Mouse (Mus musculus): ENCODE measurements around the gene Ngf. TPM values are rescaled to one million over a fixed set of nuclear protein-coding genes. Genes with fewer than 3 reads are reported as not detected.

Gene Ngf
- polyA plus RNA-seq (2015; fragmentation: Nextera tagmentation; extraction: Ambion mirVana) = 3.1 and 3.5 TPM in 2 replicates

DNA sequence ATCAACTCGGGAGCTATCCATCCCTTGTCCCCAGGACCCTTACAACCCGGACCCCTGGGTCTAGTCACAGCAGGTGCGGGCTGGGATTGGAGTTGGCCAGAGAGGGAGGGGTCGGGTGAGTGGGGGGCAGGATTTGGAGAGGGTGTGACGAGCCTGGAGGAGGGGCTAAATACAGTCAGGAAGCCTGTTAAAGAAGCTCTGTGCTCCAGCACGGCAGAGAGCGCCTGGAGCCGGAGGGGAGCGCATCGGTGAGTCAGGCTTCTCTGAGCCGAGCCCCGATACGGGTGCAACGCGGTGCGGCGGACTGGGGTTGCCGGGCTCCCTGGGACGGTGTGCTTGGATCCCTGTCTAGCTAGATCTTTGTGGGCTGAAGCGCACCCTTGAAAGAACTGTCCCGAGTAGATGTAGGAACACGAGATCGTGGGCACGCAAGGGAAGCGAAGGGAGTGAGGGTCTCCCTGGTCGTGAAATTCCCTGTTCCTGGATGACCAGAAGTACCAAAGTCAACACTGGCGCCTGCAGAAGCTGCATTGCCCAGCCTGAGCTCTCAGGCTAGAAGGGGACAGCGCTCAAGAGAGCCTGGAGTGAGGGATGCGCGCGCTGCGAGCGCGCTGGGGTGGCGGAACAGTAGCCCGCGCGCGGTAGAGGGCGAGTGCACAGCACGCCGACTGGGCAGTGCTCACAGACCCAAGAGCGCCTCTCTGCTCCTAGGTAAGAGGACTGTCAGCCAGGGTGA lies at the start of gene Ngf:
Ngf (plus strand) TSS at position 207 of the 736 bp plus-strand sequence.
- ATAC-seq = peak; percentile 63

DNA sequence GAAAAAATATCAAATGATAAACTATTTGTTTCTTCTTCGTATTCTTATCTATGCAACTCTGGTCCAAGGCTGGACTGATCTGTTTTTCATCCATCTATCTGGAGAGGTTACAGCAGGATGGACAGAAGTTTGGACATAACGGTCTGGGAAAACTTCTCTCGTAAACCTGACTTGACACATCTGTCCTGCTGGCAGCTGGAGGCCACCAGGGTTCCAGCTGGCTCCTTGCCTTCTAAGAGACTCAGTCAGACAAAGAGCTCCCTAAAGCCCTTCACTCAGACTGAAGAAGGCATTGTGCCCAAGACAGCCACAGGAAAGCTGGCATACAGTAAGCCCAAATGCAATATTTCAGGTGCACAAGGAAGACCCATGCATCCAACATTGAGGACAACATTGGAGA lies 24.2 kb upstream of the Ngf start:
- H3K4me2 ChIP-seq (ENCODE audit: low read depth, low read length) = no peak overlapping the region
- ATAC-seq = peak; percentile 53; the same call in 1 of the 2 replicates
- H3K27ac ChIP-seq (ENCODE audit: low read length) = peak overlapping the region; percentile 10; the same call in 1 of the 2 replicates
- WGBS = 59% methylated on average over 3 of the region's 3 CpGs
- H3K4me3 ChIP-seq (ENCODE audit: low read length) = no peak overlapping the region
- no peaks in the 10 kb centered on the region for H3K27me3 ChIP-seq (replicated peaks; ENCODE audit: control insufficient read depth, insufficient read depth, low read length)
- no peaks in the 10 kb centered on the region for H3K4me1 ChIP-seq (ENCODE audit: control insufficient read depth, insufficient read depth, low read length)
- no peak overlapping the region for H3K9ac ChIP-seq (ENCODE audit: low read depth, low read length)
- H3K36me3 ChIP-seq (ENCODE audit: control insufficient read depth, insufficient read depth, low read length) = no peaks in the 10 kb centered on the region
- no peaks in the 10 kb centered on the region for H3K9me3 ChIP-seq (ENCODE audit: control insufficient read depth, low read length)

More for the DNA sequence above, at the start of gene Ngf:
- Histone ChIP-seq H3K4me1 (ENCODE audit: control insufficient read depth, insufficient read depth, low read length) (no peaks in the 10 kb centered on the region), H3K27ac (ENCODE audit: low read length) (no peak within 1 kb of the TSS), H3K4me3 (ENCODE audit: low read length) (peak within 1 kb of the TSS; percentile 45), H3K9me3 (ENCODE audit: control insufficient read depth, low read length) (no peaks in the 10 kb centered on the region), H3K27me3 (replicated peaks; ENCODE audit: control insufficient read depth, insufficient read depth, low read length) (peaks cover 18% of the 10 kb centered on the region), H3K9ac (ENCODE audit: low read depth, low read length) (peak within 1 kb of the TSS; percentile 53), H3K36me3 (ENCODE audit: control insufficient read depth, insufficient read depth, low read length) (no peaks in the 10 kb centered on the region), H3K4me2 (ENCODE audit: low read depth, low read length) (peak within 1 kb of the TSS; percentile 53)
- WGBS = under 1% methylated on average over 43 of the region's 43 CpGs

DNA sequence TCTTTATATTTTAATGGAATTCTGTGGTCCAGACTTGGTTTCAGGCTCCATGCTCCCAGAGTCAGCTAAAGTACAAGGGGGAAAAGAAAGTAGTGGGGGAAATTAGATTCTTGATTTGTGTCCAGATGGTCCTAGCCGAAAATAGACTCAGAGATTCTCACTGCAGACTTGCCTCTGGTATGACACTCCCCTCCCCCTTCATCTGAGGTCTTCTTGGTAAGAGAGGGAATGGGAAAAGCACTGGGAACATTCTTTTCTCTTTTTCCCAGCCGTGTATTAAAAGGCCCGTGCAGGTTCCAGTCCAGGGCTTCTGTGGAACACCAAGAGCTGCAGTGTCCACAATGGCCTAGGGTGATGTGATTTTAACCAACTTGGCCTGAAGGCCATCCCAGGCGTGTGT lies 23.0 kb upstream of the Ngf start:
- H3K4me1 ChIP-seq (ENCODE audit: control insufficient read depth, insufficient read depth, low read length) = no peaks in the 10 kb centered on the region
- no peak overlapping the region for H3K4me2 ChIP-seq (ENCODE audit: low read depth, low read length)
- no peak overlapping the region for H3K9ac ChIP-seq (ENCODE audit: low read depth, low read length)
- no peak for ATAC-seq
- no peak overlapping the region for H3K4me3 ChIP-seq (ENCODE audit: low read length)
- H3K9me3 ChIP-seq (ENCODE audit: control insufficient read depth, low read length) = no peaks in the 10 kb centered on the region
- H3K27me3 ChIP-seq (replicated peaks; ENCODE audit: control insufficient read depth, insufficient read depth, low read length) = no peaks in the 10 kb centered on the region
- H3K36me3 ChIP-seq (ENCODE audit: control insufficient read depth, insufficient read depth, low read length) = no peaks in the 10 kb centered on the region
- 71% methylated on average over 4 of the region's 4 CpGs for WGBS
- H3K27ac ChIP-seq (ENCODE audit: low read length) = no peak overlapping the region

DNA sequence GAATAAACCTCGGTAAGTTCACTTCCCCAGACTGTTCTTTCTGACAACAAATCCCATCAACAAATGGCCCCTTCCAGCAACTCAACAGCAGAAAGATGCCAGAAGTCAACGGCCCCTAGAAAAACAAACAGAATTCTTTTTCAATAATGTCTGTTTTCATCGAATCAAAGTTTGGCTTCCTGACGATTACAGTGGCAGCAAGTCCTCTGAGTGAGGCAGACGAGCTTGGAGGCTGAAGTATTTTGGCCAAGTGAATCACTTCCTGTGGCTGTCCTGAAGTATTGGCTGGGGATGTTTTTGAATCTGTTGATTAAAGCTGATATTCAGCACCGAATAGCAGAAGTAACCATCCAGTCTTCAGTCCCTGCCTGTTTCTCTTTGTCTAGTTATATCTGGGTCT lies 15.2 kb upstream of the Ngf start:
- Histone ChIP-seq H3K4me2 (ENCODE audit: low read depth, low read length) (no peak overlapping the region), H3K27ac (ENCODE audit: low read length) (no peak overlapping the region), H3K36me3 (ENCODE audit: control insufficient read depth, insufficient read depth, low read length) (no peaks in the 10 kb centered on the region), H3K27me3 (replicated peaks; ENCODE audit: control insufficient read depth, insufficient read depth, low read length) (no peaks in the 10 kb centered on the region), H3K9ac (ENCODE audit: low read depth, low read length) (no peak overlapping the region), H3K9me3 (ENCODE audit: control insufficient read depth, low read length) (no peaks in the 10 kb centered on the region), H3K4me3 (ENCODE audit: low read length) (no peak overlapping the region), H3K4me1 (ENCODE audit: control insufficient read depth, insufficient read depth, low read length) (no peaks in the 10 kb centered on the region)
- no peak for ATAC-seq
- 59% methylated on average over 6 of the region's 6 CpGs for WGBS

DNA sequence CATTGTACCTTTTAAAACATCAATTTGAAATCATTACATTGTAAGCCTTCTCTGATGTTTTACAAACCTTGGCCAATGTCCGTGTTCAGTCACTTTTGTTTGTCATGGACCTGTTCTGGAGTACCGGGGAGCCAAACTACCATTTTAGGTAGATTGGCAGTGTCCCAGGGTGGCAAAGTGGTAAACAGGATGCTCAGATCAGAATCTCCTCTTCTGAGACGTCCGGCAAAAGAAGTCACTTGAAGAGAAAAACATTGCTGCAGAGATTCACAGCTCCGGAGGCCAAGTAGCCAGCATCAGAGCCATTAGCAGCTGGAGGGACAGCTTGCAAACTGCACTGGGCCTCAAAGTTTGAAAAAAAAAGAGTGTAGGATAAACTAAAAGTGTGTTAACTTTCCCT lies 9.2 kb upstream of the Ngf start:
- H3K36me3 ChIP-seq (ENCODE audit: control insufficient read depth, insufficient read depth, low read length) = no peaks in the 10 kb centered on the region
- peaks cover 3% of the 10 kb centered on the region; the same call in 1 of the 2 replicates for H3K27me3 ChIP-seq (replicated peaks; ENCODE audit: control insufficient read depth, insufficient read depth, low read length)
- 61% methylated on average over 5 of the region's 5 CpGs for WGBS
- H3K27ac ChIP-seq (ENCODE audit: low read length) = no peak overlapping the region
- no peak overlapping the region for H3K4me2 ChIP-seq (ENCODE audit: low read depth, low read length)
- H3K9me3 ChIP-seq (ENCODE audit: control insufficient read depth, low read length) = no peaks in the 10 kb centered on the region
- no peak overlapping the region for H3K9ac ChIP-seq (ENCODE audit: low read depth, low read length)
- no peaks in the 10 kb centered on the region for H3K4me1 ChIP-seq (ENCODE audit: control insufficient read depth, insufficient read depth, low read length)
- H3K4me3 ChIP-seq (ENCODE audit: low read length) = no peak overlapping the region
- ATAC-seq = no peak

DNA sequence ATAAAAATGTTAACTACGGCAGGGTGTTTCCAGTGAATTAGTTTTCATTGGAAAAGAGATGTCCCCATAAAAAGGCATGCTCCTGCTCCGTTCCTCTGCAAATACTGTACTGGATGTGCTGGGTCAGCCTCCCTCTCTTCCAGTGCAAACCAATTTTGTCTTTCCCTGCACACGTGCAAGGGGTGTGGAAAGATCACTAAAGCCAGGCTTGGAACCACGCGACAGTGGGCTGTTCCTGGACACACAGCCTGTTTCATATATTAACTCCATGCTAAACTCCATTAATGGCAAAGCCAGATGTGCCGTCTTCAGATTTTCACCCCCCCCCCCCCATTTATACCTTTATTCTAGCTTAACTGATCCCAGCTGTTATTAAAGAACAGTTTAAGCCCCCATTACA lies 8.7 kb upstream of the Ngf start:
- no peaks in the 10 kb centered on the region for H3K4me1 ChIP-seq (ENCODE audit: control insufficient read depth, insufficient read depth, low read length)
- peaks cover 3% of the 10 kb centered on the region; the same call in 1 of the 2 replicates for H3K27me3 ChIP-seq (replicated peaks; ENCODE audit: control insufficient read depth, insufficient read depth, low read length)
- no peak overlapping the region for H3K4me2 ChIP-seq (ENCODE audit: low read depth, low read length)
- ATAC-seq = no peak
- H3K9ac ChIP-seq (ENCODE audit: low read depth, low read length) = no peak overlapping the region
- no peaks in the 10 kb centered on the region for H3K9me3 ChIP-seq (ENCODE audit: control insufficient read depth, low read length)
- no peak overlapping the region for H3K4me3 ChIP-seq (ENCODE audit: low read length)
- no peak overlapping the region for H3K27ac ChIP-seq (ENCODE audit: low read length)
- no peaks in the 10 kb centered on the region for H3K36me3 ChIP-seq (ENCODE audit: control insufficient read depth, insufficient read depth, low read length)
- 61% methylated on average over 6 of the region's 6 CpGs for WGBS

DNA sequence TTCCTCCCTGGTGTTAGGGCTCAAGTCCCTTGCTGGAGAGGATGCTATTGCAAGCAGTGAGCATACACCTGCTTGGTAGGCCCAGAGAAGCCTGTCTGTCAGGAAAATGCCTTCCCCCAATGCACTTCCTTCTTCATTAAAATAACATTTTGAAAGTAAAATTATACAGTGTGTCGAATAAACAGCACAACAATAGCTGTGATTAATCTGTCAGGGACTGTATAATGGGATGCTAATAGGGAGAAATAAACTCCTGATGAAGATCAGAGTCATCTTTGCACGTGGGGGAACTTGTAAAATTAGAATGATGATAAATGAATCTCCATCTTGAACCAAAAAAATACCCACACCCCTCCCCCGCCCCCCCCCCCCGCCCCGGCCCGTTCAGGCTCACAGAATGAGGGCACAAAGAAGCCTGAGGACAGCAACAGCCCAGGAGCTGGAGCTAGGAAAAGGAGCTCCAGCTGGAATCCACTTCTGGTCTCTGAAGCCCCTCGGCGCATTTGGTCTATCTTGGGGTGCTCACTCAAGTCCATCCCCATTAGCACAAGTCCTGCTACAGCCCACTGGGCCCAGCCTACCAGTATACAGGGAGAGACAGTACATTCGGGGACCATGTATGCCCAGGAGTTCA lies 6.9 kb upstream of the Ngf start:
- Histone ChIP-seq H3K4me2 (ENCODE audit: low read depth, low read length) (no peak overlapping the region), H3K4me1 (ENCODE audit: control insufficient read depth, insufficient read depth, low read length) (no peaks in the 10 kb centered on the region), H3K9ac (ENCODE audit: low read depth, low read length) (no peak overlapping the region), H3K36me3 (ENCODE audit: control insufficient read depth, insufficient read depth, low read length) (no peaks in the 10 kb centered on the region), H3K4me3 (ENCODE audit: low read length) (no peak overlapping the region), H3K9me3 (ENCODE audit: control insufficient read depth, low read length) (no peaks in the 10 kb centered on the region), H3K27ac (ENCODE audit: low read length) (no peak overlapping the region), H3K27me3 (replicated peaks; ENCODE audit: control insufficient read depth, insufficient read depth, low read length) (peaks cover 3% of the 10 kb centered on the region; the same call in 1 of the 2 replicates)
- no peak for ATAC-seq
- WGBS = 56% methylated on average over 9 of the region's 9 CpGs

DNA sequence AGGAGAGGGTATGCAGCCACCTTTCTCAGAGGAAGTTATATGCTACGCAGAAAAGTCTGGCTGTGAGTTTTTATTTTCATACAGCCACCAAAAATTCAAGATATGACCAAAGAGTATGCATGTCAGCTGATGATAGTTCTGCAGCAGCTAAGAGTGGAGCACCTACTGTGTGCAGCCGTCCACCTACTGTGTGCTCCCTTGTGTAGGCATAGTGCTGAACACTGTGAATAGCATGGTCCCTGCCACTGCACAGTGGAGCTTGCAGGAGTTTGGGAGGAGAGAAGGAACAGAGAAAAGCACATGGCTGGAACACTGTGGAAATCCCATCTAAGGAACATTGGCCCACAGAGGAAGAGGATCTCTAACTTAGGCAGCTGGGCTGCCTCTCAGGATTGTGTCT lies 6.4 kb upstream of the Ngf start:
- Histone ChIP-seq H3K27ac (ENCODE audit: low read length) (no peak overlapping the region), H3K27me3 (replicated peaks; ENCODE audit: control insufficient read depth, insufficient read depth, low read length) (peaks cover 3% of the 10 kb centered on the region; the same call in 1 of the 2 replicates), H3K4me1 (ENCODE audit: control insufficient read depth, insufficient read depth, low read length) (no peaks in the 10 kb centered on the region), H3K9ac (ENCODE audit: low read depth, low read length) (no peak overlapping the region), H3K9me3 (ENCODE audit: control insufficient read depth, low read length) (no peaks in the 10 kb centered on the region), H3K4me3 (ENCODE audit: low read length) (no peak overlapping the region), H3K4me2 (ENCODE audit: low read depth, low read length) (no peak overlapping the region), H3K36me3 (ENCODE audit: control insufficient read depth, insufficient read depth, low read length) (no peaks in the 10 kb centered on the region)
- 84% methylated on average over 2 of the region's 2 CpGs for WGBS
- ATAC-seq = no peak

DNA sequence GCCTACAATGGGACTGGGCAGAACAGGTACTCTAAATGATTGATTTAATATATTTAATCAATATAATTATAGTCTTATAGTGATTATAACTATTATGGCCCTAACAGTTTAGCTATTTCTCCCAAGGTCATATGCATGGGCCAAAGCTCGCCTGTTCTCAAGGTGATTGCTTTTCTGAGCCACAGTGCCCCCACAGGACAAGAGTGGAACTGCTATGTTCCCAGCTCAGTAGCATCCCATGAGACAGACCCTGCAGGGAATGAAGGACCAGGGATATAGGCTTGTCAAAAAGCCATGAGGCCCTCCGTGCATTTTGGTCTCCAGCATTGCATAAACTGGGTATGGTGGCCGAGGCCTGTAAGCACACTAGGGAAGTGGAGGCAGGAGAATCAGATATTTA lies 3.1 kb upstream of the Ngf start:
- H3K27ac ChIP-seq (ENCODE audit: low read length) = no peak overlapping the region
- H3K9me3 ChIP-seq (ENCODE audit: control insufficient read depth, low read length) = no peaks in the 10 kb centered on the region
- H3K27me3 ChIP-seq (replicated peaks; ENCODE audit: control insufficient read depth, insufficient read depth, low read length) = peaks cover 21% of the 10 kb centered on the region
- no peaks in the 10 kb centered on the region for H3K36me3 ChIP-seq (ENCODE audit: control insufficient read depth, insufficient read depth, low read length)
- H3K4me2 ChIP-seq (ENCODE audit: low read depth, low read length) = no peak overlapping the region
- no peak overlapping the region for H3K9ac ChIP-seq (ENCODE audit: low read depth, low read length)
- 18% methylated on average over 3 of the region's 3 CpGs for WGBS
- no peak for ATAC-seq
- no peak overlapping the region for H3K4me3 ChIP-seq (ENCODE audit: low read length)
- no peaks in the 10 kb centered on the region for H3K4me1 ChIP-seq (ENCODE audit: control insufficient read depth, insufficient read depth, low read length)
